Mouse (Mus musculus) C2C12 (cell line): ENCODE measurements around the gene Gm38392.

Experiments used
- CTCF ChIP-seq: IDR thresholded peaks from one replicate; pipeline ENCODE4 v1.5.1; 2011; ENCODE audit not compliant: control insufficient read depth, insufficient read depth, insufficient read length
- USF1 ChIP-seq: IDR thresholded peaks from one replicate; pipeline ENCODE4 v1.6.1; 2011; ENCODE audit warnings: low read depth, mild to moderate bottlenecking, control low read depth, moderate library complexity

DNA sequence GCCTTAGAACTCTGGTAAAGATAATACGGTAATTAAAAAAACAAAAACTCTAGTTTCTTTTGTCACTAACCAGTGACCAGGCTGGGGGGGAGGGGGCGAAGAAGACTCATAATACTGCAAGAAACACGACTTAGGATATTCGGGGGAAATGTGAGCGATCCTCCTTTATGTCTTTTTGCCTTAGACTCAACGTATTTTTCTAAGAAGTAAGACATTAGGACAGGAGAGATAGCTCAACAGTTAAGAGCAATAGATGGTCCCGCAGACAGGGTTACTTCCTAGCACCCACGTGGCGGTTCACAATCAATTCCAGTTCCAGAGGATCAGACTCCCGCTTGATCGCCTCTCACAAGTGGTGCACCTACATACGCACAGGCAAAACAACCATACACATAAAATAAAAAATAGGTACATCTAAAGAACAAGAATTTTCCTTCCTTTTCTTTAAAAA, 9.1 kb upstream of the Gm38392 start:
- TF ChIP-seq CTCF (no peak), USF1 (peak; percentile 62)
